Mouse (Mus musculus) v-Abl transformed pro-B cells (cell line): ENCODE measurements around the gene Ajm1.

Experiments used
- in situ Hi-C, 2 experiments: fragments of 400-800 bp; cut with MboI; formaldehyde crosslinking; loops; one replicate each; pipeline ENCODE4 v1.15.1; 2025; ENCODE audit not compliant: unreplicated experiment in 2 of 2

Gene Ajm1

GRCm38 (mm10) chr2:25584152-25584551 is 2.6 kb upstream of the Ajm1 start:
- in situ Hi-C loops: no loop called here

- in situ Hi-C loops: no loop called here
Observed at GRCm38 (mm10) chr2:25583571-25583970, 2.0 kb upstream of the Ajm1 start.

- in situ Hi-C loops: no loop called here
Observed at GRCm38 (mm10) chr2:25583120-25583481, 1.5 kb upstream of the Ajm1 start.

GRCm38 (mm10) chr2:25582466-25583119 is 1.0 kb upstream of the Ajm1 start:
- in situ Hi-C loops: no loop called here

GRCm38 (mm10) chr2:25581901-25582301 is 344 bp upstream of the Ajm1 start:
- in situ Hi-C loops: no loop called here

DNA sequence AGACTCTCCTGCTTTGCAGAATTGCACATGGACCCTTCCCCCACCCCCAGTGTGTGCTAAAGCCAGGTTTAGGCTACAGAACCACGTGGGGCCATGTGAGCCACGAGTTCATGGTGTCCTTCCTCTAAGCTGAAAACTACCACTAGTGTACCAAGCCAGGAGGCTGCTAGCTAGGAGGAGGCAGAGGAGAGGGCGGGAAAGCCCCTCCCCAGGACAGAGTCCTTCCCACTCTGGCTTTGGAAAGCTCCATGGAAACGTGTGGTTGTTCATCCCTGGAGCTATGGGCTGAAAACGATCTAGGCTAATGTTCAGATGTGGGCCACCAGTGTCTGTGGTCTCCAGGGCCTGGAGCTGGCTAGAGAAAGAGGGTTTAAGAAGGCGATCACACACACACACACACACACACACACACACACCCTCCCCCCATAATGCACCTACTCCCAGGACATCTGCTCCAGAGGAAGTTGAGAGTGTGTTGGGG is 896 bp downstream of the Ajm1 start:
- in situ Hi-C loops: no loop called here

DNA sequence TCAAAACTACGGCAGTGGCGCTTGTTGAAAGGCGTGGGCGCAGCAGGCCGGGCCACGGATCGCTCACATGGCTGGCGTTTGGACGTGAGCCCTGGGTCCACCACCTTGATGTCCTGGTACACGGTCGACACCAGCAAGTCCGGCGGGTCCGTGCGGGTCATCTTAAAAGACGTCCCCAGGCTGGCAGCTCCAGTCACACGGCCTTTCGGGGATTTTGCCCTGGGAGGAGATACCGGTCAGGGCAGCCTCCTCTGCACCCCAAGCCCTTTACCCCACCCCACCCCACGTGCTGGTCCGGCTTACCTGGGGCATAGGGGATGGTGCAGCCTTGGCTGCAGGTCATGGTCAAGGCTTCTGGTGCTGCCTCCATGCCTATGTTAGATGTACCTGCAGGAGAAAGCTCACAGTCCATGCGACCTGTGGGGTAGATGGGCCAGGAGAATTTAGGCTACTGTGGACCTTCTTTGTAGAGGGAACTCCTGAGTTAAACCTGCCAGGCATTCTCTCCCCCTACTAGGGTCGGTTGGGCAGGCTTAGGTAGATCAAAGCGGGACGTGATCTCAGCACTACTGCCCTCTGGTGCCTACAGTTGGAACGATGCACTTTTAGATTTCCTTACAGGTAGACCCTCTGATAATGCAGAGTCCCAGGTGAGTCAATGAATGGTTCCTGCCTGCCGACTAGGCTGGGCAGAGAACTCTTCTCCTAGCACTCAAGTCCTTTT is 1.7 kb downstream of the Ajm1 start:
- in situ Hi-C loops: no loop called here

DNA sequence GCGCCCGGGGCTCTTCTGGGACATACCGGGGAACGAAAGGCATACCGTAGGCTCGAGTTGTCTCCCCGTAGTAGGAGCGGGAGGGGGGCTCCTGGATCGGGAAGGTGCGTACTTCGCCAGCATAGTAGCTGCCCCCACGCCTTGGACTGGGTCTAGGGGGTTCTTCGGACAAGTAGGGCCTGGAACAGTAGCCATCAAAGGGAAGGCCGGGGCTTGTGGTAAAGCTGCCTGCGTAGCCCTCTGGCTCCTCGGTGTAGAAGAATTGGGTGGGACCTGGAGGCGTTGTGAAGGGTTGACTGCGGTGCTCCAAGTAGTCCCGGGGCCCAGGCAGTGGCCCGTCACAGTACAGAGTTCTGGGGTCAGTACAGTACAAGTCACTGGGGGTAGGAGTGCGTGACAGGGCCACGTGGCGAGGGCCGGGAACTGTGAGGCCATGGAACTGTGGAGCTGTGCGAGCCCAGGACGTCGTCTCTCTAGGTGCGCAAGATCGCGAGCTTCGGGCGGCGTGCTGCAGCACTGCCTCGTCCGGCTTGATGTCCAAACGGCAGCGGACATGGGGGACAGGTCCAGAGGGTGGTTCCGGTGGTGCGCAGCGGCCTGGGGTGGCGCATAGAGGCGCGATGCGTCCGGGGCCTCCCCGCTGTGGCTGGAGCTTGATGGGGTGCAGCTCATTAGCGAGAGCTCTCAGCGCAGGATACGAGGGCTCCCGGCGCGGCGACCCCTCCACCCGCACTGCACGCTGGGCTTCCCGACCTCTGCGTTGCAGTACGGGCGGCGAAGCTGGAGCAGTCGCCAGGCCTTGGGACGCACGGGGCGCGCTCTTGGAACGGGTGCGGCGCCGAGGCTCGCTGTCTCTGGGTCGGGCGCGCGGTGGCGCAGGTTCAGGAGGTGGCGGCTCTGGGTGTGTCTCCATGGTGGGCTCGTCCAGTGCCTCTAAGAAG is 2.5 kb downstream of the Ajm1 start:
- in situ Hi-C loops: no loop called here

DNA sequence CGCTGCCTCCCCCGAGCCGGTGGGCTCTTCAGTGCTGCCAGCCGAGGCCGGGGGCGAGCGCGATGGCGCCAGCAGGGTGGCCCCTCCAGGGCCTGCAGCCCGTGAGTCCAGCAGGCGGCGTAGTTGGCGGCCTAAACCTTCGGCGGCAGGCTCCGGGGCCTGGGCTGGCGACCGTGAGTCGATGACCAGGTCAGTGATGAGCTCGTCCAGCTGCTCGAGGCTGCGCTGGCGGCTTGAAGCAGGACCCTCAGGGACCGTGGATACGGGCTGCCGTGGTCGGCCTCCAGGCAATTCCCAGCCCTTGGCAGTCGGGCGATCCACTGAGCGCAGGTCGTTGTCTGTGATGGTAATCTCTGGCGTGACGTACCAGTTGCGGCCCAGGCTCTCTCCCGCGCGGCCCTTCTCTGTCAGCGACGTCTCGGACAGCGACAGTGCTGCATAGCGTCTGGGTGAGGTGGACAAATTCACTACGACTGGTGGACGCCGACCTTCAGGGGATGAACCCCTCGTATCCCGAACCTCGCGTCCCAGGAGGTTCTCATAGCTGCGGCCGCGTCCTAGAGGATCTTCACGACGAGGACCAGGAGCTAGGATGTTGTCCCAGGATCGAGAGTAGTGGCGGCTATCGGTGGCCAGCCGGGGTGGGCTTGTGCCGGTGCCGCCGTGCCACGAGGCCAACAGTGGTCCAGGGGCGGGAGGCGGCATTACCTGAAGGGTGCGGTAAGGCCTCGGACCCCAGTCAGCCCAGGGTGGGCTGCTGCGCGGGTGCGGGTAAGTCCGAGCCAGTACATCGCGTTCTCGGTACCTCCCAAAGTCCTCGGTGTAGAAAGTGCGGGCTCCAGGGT is 3.4 kb downstream of the Ajm1 start:
- in situ Hi-C loops: no loop called here

DNA sequence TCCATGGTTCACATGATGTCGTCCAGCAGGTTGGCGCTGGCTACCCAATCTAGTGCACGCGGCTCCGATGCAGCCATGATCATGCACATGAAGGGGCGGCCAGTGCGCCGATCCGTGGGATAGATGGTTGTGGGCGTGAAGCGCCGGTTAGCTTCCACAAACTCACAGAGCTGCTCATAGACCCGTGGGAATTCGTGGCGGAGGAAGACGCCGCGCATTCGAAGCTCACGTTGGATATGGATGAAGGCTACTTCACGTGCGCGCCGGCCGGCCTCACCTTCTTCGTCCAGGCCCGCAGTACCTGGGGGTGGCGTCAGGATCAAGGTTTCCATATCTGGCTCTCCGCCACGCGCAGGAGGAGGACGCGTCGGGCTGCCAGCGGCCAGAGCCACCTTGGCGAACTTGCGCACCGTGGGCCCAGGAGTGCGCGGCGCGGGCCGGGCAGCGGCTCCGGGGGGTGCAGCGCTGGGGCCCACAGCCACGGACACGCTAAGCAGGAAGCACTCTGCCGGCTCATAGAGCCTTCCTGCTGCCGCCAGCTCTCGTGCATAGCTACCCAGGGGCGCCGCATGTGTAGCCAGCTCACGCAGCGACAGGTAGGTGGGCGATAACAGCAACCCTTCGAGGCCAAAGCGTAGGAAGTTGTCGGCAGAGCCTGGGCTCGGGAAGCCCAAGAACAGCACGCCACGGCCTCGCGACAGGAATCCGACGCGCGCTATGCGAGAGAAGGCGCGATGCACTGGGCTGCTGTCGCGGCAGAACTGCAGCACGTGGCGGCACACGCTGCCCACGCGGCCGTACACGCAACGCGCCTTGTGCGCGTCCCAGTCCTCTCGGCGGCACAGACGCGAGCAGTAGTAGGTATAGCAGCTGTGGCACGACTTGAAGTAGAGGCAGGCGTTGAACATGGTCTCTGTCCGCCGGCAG is 4.3 kb downstream of the Ajm1 start:
- in situ Hi-C loops: no loop called here

DNA sequence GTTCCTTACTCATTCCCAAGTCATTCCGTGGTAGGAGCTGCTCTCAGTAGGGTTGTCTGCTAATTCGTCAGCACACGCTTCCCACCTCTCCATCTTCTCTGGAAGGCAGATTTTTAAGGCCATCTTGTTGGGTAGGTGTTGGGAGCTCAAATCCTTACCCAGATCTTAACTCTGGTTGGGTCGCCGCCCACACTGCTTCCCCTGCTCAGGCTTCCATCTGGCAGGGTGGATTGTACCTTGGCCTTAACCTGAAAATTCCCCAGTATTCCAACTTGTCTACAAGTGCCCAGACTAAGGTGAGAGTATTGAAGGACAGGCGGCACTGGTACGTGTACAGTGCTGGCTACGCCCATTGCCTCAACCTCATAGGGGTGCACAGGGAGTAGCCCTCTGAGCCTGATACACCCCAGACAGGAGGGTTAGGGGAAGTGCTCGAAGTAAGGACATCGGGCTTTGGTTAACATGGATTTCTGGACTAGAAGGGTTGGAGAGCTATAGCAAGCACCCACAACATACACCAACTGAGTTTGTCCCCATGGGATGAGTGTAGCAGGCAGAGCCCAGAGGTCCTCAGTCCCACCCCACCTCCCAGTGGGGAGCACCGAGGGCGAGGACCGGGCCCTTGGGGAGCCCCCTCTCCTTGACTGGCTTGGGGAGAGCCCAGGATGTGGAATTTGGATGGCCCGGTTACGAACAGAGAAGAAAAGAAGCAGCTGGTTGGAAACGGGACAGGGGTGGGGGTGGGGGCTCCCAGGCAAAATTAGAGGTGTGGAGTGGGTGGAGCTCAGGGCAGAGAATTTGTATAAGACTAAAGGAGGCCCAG is 5.3 kb downstream of the Ajm1 start:
- in situ Hi-C loops: no loop called here

DNA sequence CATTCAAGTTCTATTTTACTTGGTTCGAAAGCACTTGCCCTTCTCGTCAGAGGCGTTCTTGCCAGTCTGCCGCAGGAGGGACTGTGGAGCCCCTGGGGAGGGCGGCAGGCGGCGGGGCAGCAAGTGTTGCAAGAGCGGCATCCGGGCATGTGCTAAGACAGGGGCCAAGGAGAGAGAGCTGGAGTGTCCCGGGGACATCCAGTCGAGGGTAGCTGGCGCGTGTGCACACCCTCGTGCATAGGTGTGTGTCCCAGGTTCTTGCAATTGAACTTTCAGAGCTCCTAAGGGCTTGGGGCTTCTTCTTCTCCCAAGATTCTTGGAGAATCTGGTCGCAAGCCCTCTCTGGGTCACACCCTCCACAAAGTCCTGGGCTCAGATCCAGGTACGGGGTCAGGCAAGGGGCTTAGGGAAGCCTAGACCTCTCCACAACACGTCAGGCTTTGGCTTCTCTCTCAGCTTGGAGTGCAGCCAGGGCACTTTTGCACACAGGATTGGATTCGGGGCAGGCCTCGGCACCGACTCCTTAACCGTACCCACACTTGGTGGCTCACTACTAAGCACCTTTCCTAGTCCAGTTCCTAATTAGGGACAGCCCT is 6.0 kb downstream of the Ajm1 start:
- in situ Hi-C loops: no loop called here

DNA sequence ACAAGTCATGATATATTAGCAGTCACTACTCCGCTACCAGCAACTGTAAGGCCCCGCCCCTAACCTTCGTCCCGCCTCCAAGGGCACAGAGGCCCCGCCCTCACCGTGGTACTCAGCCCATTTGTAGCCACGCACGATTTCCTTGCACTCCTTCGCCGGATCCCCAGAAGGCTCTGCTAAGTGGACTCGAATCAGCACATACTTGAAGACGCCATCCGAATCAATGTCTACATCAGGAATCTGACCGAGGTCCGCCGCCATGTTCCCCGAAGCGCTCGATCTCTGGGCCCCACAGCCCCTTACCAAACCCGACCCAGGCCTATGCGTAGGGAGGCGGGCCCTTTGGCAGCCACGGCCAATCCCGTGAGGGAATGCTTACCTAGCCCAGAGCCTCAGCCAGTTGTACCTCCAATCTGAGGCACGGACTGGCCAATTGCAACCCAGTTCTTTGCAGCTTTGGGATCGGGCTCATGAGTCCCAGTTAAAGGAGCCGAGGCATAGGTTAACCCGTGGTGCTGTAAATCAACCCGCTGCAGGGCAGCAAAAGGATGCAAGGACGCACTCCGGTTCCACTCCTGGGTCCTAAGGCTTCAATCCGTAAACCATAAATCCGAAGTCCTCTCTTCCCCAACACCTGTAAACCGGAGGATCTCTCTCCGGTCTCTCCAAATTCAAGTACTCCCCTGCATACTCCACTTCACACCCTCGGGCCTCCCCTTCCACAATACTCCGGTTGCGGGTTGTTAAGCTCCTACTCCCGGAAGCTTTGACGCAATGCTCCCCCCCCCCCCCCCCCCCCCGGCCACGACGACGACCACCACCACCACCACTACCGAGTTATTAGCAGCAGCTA is 6.8 kb downstream of the Ajm1 start, which contains the start of the genes Mamdc4 and Phpt1:
TSS of gene Mamdc4 (minus strand) at position 267 of the 853 bp plus-strand sequence.
TSS of gene Phpt1 (minus strand) at position 646 of the 853 bp plus-strand sequence.
- in situ Hi-C loops: no loop called here

DNA sequence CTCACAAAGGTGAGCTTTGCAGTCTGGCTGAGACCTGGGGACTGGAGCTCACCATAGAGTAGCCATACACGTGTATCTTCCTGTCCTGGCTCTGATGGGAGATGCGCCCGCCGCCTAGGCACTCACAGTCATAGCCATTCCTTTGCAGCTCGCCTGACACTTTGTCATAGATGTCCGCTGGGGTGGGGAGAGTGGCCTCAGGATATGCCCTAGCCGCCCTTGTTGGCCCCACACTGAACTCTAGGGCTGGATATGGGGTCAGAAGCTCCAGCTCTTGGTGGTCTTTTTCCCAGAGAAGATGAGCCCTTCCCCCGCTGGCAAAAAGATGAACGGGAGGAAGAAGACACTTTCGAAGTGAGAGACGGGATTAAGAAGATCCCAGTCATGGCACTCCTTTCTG is 7.4 kb downstream of the Ajm1 start:
- in situ Hi-C loops: no loop called here

DNA sequence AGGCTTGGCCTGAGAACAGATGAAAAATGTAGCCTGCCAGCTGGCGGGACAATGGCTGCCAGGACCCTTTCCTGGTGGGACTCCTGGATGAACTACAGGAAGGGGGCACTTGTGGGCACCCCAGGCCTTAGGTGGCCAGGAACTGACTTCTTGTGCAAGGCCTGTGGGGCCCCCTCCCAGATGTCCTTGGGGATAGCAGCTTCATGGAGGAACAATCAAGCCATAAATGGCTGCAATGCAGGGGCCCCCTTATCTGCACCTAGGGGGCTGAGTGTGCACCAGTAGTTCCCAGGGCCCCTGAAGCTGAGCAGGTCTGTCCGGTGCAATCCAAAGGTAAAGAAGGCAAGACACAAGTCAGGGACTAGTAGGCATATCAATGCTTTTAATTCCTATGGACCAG is 8.5 kb downstream of the Ajm1 start:
- in situ Hi-C loops: no loop called here

DNA sequence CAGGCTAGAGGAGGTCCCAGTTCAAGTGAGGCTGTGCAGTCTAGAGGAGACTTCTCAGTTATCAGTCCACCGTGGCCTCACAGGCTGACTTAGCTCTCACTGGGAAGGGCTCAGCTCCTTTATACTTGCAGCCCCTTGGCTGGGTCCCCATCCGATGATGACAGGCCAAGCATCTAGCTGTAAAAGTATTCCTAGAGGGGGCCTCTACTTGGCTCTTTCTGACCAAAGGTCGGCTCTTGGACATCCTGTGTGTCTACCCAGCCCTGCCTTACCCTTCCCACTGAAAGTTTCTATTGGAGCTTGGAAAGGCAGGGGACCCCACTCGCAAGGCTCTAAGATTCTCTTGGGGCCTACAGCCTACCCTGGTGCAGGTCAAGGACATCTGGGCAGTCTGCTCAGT is 10.3 kb downstream of the Ajm1 start:
- in situ Hi-C loops: no loop called here

- in situ Hi-C loops: no loop called here
Observed at GRCm38 (mm10) chr2:25569323-25569722, 12.2 kb downstream of the Ajm1 start.
